Mouse (Mus musculus): ENCODE measurements around the gene Nos1ap. TPM values are rescaled to one million over a fixed set of nuclear protein-coding genes. Genes with fewer than 3 reads are reported as not detected.
A peak's percentile ranks its signal among the peaks of the same experiment; 100 is the strongest.

Gene Nos1ap
- polyA plus RNA-seq, 1 experiment: 50.1 TPM

GRCm38 (mm10) chr1:170440367-170440766 lies 149.3 kb downstream of the Nos1ap start:
- no peak for DNase-seq
- H3K27me3 ChIP-seq (ENCODE audit: control insufficient read depth, insufficient read depth, low read length): no peaks in the 10 kb centered on the region
- 72% methylated on average over 10 of the region's 10 CpGs for WGBS

GRCm38 (mm10) chr1:170438471-170439151 lies 151.1 kb downstream of the Nos1ap start:
- WGBS: 76% methylated on average over 7 of the region's 7 CpGs
- TF ChIP-seq CTCF (IDR thresholded peaks at IDR 0.05; ENCODE audit: borderline replicate concordance, insufficient read depth, low read depth, low read length) (no peak), POLR2A (IDR thresholded peaks at IDR 0.05; ENCODE audit: borderline replicate concordance, insufficient read depth, low read length) (no peak)
- Histone ChIP-seq H3K4me3 (replicated peaks; ENCODE audit: insufficient read depth, low read depth, low read length) (no peak overlapping the region), H3K27me3 (ENCODE audit: control insufficient read depth, insufficient read depth, low read length) (no peaks in the 10 kb centered on the region), H3K27ac (ENCODE audit: insufficient read depth, low read length) (no peak overlapping the region), H3K4me1 (ENCODE audit: control insufficient read depth, insufficient read depth, low read length) (no peaks in the 10 kb centered on the region)
- DNase-seq: no peak

More at GRCm38 (mm10) chr1:170440367-170440766, 149.3 kb downstream of the Nos1ap start:
- H3K4me1 ChIP-seq (ENCODE audit: control insufficient read depth, insufficient read depth, low read length): no peaks in the 10 kb centered on the region
- no peak overlapping the region for H3K27ac ChIP-seq (ENCODE audit: insufficient read depth, low read length)
- TF ChIP-seq POLR2A (IDR thresholded peaks at IDR 0.05; ENCODE audit: borderline replicate concordance, insufficient read depth, low read length): no peak
- no peak overlapping the region for H3K4me3 ChIP-seq (replicated peaks; ENCODE audit: insufficient read depth, low read depth, low read length)

DNA sequence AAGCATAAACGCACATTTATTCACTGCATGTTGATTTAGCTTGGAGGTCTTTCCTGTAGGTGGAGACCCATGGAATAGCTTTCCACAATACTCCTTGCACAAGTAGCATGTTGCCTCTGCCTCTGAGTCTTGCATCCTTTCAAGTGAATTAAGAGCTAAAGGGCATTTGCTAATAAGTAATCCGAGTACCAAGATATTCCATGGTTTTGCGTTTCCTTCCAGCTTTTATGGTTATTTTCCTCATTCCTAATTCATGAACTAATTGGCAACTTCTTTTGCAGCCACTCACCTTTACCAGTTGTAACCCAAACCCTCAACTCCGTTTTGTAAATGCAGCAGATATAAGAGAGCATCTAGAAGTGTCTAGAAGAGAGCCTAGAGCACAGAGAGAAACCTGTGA lies 155.5 kb downstream of the Nos1ap start:
- Histone ChIP-seq H3K4me1 (ENCODE audit: control insufficient read depth, insufficient read depth, low read length) (peaks cover 5% of the 10 kb centered on the region), H3K27ac (ENCODE audit: insufficient read depth, low read length) (no peak overlapping the region), H3K4me3 (replicated peaks; ENCODE audit: insufficient read depth, low read depth, low read length) (no peak overlapping the region), H3K27me3 (ENCODE audit: control insufficient read depth, insufficient read depth, low read length) (no peaks in the 10 kb centered on the region)
- TF ChIP-seq CTCF (IDR thresholded peaks at IDR 0.05; ENCODE audit: borderline replicate concordance, insufficient read depth, low read depth, low read length) (no peak), POLR2A (IDR thresholded peaks at IDR 0.05; ENCODE audit: borderline replicate concordance, insufficient read depth, low read length) (no peak)
- WGBS: 94% methylated on average over 4 of the region's 4 CpGs
- DNase-seq: no peak

DNA sequence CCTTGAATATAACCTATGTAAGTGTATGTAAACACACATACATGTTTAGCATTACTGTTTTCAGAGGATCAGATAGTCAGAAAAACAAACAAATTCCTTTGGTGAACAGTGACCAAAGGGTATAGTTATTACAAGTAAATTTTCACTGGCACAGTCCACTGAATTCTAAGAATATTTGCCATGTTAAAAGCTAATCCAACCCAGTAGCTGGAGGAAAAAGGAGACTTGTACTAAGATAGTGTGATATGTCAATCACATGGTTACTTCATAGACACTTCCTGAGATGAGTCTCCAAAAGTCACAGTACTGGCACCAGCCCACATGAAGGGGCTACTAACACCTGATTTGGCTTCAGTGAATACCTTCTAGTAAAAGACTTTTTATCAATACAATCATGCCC lies 156.0 kb downstream of the Nos1ap start:
- TF ChIP-seq POLR2A (IDR thresholded peaks at IDR 0.05; ENCODE audit: borderline replicate concordance, insufficient read depth, low read length) (no peak), CTCF (IDR thresholded peaks at IDR 0.05; ENCODE audit: borderline replicate concordance, insufficient read depth, low read depth, low read length) (no peak)
- Histone ChIP-seq H3K27ac (ENCODE audit: insufficient read depth, low read length) (no peak overlapping the region), H3K4me1 (ENCODE audit: control insufficient read depth, insufficient read depth, low read length) (peaks cover 5% of the 10 kb centered on the region), H3K4me3 (replicated peaks; ENCODE audit: insufficient read depth, low read depth, low read length) (no peak overlapping the region), H3K27me3 (ENCODE audit: control insufficient read depth, insufficient read depth, low read length) (no peaks in the 10 kb centered on the region)
- no peak for DNase-seq

- Histone ChIP-seq H3K4me3 (replicated peaks; ENCODE audit: insufficient read depth, low read depth, low read length) (no peak overlapping the region), H3K27me3 (ENCODE audit: control insufficient read depth, insufficient read depth, low read length) (no peaks in the 10 kb centered on the region), H3K27ac (ENCODE audit: insufficient read depth, low read length) (no peak overlapping the region), H3K4me1 (ENCODE audit: control insufficient read depth, insufficient read depth, low read length) (peaks cover 5% of the 10 kb centered on the region)
- no peak for TF ChIP-seq CTCF (IDR thresholded peaks at IDR 0.05; ENCODE audit: borderline replicate concordance, insufficient read depth, low read depth, low read length)
- WGBS: 90% methylated on average over 5 of the region's 5 CpGs
- no peak for DNase-seq
These were observed 157.4 kb downstream of the Nos1ap start for GRCm38 (mm10) chr1:170432288-170432687.

DNA sequence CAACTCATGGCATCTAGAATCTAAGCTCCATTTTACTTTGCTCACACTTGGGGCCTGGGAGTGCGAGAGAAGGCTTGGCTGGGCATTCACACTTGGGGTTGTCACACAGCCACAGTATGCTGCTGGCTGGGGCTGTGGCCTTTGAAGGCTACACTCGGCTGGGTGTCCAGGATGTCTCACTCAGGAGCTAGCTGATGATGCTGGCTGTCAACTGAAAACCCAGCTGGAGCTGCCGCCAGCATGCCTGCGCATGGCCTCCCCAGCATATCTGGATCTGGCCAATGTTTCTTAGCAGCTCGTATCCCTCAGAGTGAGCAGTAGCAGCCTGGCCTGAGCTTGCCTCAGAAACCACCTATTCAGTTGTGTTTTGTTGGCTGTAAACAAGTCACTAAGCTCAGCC lies 158.3 kb downstream of the Nos1ap start:
- H3K27me3 ChIP-seq (ENCODE audit: control insufficient read depth, insufficient read depth, low read length): no peaks in the 10 kb centered on the region
- WGBS: 11% methylated on average over 5 of the region's 5 CpGs
- peaks cover 5% of the 10 kb centered on the region for H3K4me1 ChIP-seq (ENCODE audit: control insufficient read depth, insufficient read depth, low read length)
- no peak for TF ChIP-seq CTCF (IDR thresholded peaks at IDR 0.05; ENCODE audit: borderline replicate concordance, insufficient read depth, low read depth, low read length)
- TF ChIP-seq POLR2A (IDR thresholded peaks at IDR 0.05; ENCODE audit: borderline replicate concordance, insufficient read depth, low read length): no peak
- DNase-seq: peak; percentile 35 to 58
- H3K27ac ChIP-seq (ENCODE audit: insufficient read depth, low read length): no peak overlapping the region
- H3K4me3 ChIP-seq (replicated peaks; ENCODE audit: insufficient read depth, low read depth, low read length): no peak overlapping the region

DNA sequence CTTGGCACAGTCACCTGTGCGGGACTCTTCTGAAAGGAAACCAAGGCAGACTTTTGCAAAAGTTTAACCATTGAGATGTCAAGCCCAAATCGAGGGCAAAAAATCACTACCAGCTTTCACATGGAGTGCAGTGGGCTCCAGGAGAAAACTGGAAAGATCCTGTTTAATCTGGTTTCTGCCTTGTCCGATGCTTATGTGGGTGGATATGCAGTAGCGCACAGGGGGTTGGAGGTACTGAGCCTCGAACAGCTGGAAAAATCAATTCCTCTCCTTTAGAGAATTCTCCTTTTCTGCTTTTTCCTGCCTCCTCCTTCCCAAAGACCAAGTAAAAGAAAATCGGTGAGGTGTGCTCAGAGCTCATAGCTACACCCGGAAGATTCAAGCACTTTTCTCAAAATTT lies 159.0 kb downstream of the Nos1ap start:
- peaks cover 5% of the 10 kb centered on the region for H3K4me1 ChIP-seq (ENCODE audit: control insufficient read depth, insufficient read depth, low read length)
- WGBS: 91% methylated on average over 7 of the region's 7 CpGs
- no peak for TF ChIP-seq CTCF (IDR thresholded peaks at IDR 0.05; ENCODE audit: borderline replicate concordance, insufficient read depth, low read depth, low read length)
- no peak for TF ChIP-seq POLR2A (IDR thresholded peaks at IDR 0.05; ENCODE audit: borderline replicate concordance, insufficient read depth, low read length)
- no peak overlapping the region for H3K27ac ChIP-seq (ENCODE audit: insufficient read depth, low read length)
- H3K4me3 ChIP-seq (replicated peaks; ENCODE audit: insufficient read depth, low read depth, low read length): no peak overlapping the region
- no peak for DNase-seq
- no peaks in the 10 kb centered on the region for H3K27me3 ChIP-seq (ENCODE audit: control insufficient read depth, insufficient read depth, low read length)

- no peak for DNase-seq
- Histone ChIP-seq H3K4me1 (ENCODE audit: control insufficient read depth, insufficient read depth, low read length) (peaks cover 7% of the 10 kb centered on the region), H3K4me3 (replicated peaks; ENCODE audit: insufficient read depth, low read depth, low read length) (no peak overlapping the region), H3K27me3 (ENCODE audit: control insufficient read depth, insufficient read depth, low read length) (no peaks in the 10 kb centered on the region), H3K27ac (ENCODE audit: insufficient read depth, low read length) (no peak overlapping the region)
- no peak for TF ChIP-seq POLR2A (IDR thresholded peaks at IDR 0.05; ENCODE audit: borderline replicate concordance, insufficient read depth, low read length)
- no peak for TF ChIP-seq CTCF (IDR thresholded peaks at IDR 0.05; ENCODE audit: borderline replicate concordance, insufficient read depth, low read depth, low read length)
- WGBS: 84% methylated on average over 6 of the region's 6 CpGs
These were observed 160.0 kb downstream of the Nos1ap start for GRCm38 (mm10) chr1:170429656-170430055.

Data from cerebellum, adult 2 months (tissue).